Comparison of ENCODE assay signal across 9 mouse cellular contexts in genomic region chr13:48663211-48663987, GRCm38 (mm10). TPM values are rescaled to one million over a fixed set of nuclear protein-coding genes. Genes with fewer than 3 reads are reported as not detected.
DNase-seq lines count a peak whose midpoint lies in the region; ATAC-seq and TF ChIP-seq lines count a peak whose summit lies in the region.
"Had no signal": no experiment of that assay in that cellular context is flagged by ENCODE, and none has a peak within 500 bp of the region (broad histone marks: within the 10 kb centered on the region; RNA-seq: fewer than 3 reads in every experiment).

No protein-coding gene starts in this region.

- no peak for TF ChIP-seq POLR2A in testis, adult 2 months (IDR thresholded peaks at IDR 0.05; ENCODE audit: control insufficient read depth, low read depth, low read length)
- TF ChIP-seq POLR2A in limb, embryonic 14.5 days (IDR thresholded peaks at IDR 0.05; ENCODE audit: borderline replicate concordance, extremely low read depth, insufficient read depth, insufficient read length): no peak

- peaks cover 17% of the 10 kb centered on the region for H3K27me3 ChIP-seq in testis, adult 2 months (ENCODE audit: control insufficient read depth, insufficient read depth, low read length)
- H3K27me3 ChIP-seq in forebrain, embryonic 13.5 days: peaks cover 99% of the 10 kb centered on the region
- peaks cover 97% of the 10 kb centered on the region for H3K27me3 ChIP-seq in limb, embryonic 14.5 days (ENCODE audit: control insufficient read depth, insufficient read depth, low read length)
- no peaks in the 10 kb centered on the region; the same call in 1 of the 2 replicates for H3K27me3 ChIP-seq in stomach, postnatal 0 days (ENCODE audit: control insufficient read depth, insufficient read depth, low read length)

- no peak for DNase-seq in testis, postnatal 10 days (ENCODE audit: low spot score)
- no peak for DNase-seq in limb, embryonic 14.5 days (ENCODE audit: low spot score)
- no peak for DNase-seq in stomach, postnatal 0 days (ENCODE audit: low spot score)
- no peak for DNase-seq in ovary, postnatal 10 days (ENCODE audit: low spot score)
- DNase-seq in adrenal gland, adult 18-20 months (ENCODE audit: low spot score in 2 of 2): no peak

- H3K36me3 ChIP-seq in testis, adult 2 months (ENCODE audit: control insufficient read depth, insufficient read depth, low read length): no peaks in the 10 kb centered on the region
- H3K36me3 ChIP-seq in forebrain, embryonic 13.5 days (ENCODE audit: poor library complexity, severe bottlenecking): no peaks in the 10 kb centered on the region
- no peaks in the 10 kb centered on the region for H3K36me3 ChIP-seq in limb, embryonic 14.5 days (ENCODE audit: control insufficient read depth, insufficient read depth, low read length)
- no peaks in the 10 kb centered on the region; the same call in 1 of the 2 replicates for H3K36me3 ChIP-seq in stomach, postnatal 0 days (ENCODE audit: control insufficient read depth, insufficient read depth, low read length)

- no peak overlapping the region for H3K27ac ChIP-seq in testis, adult 2 months (ENCODE audit: control insufficient read depth, insufficient read depth, low read depth, low read length)
- no peak overlapping the region for H3K27ac ChIP-seq in forebrain, embryonic 13.5 days
- H3K27ac ChIP-seq in limb, embryonic 14.5 days (replicated peaks; ENCODE audit: low read depth, low read length): no peak overlapping the region
- H3K27ac ChIP-seq in stomach, postnatal 0 days (replicated peaks): peak overlapping the region; percentile 94

- H3K9me3 ChIP-seq in forebrain, embryonic 13.5 days (replicated peaks): no peaks in the 10 kb centered on the region
- H3K9me3 ChIP-seq in limb, embryonic 14.5 days (ENCODE audit: control insufficient read depth, low read length): no peaks in the 10 kb centered on the region
- H3K9me3 ChIP-seq in stomach, postnatal 0 days (ENCODE audit: control insufficient read depth, low read length): no peaks in the 10 kb centered on the region

- peaks cover 25% of the 10 kb centered on the region for H3K4me1 ChIP-seq in testis, adult 2 months (ENCODE audit: control insufficient read depth, insufficient read depth, low read length)
- H3K4me1 ChIP-seq in forebrain, embryonic 13.5 days: peaks cover 36% of the 10 kb centered on the region
- peaks cover 22% of the 10 kb centered on the region for H3K4me1 ChIP-seq in limb, embryonic 14.5 days (ENCODE audit: control insufficient read depth, insufficient read depth, low read length)
- no peaks in the 10 kb centered on the region; the same call in 1 of the 2 replicates for H3K4me1 ChIP-seq in stomach, postnatal 0 days (replicated peaks; ENCODE audit: control insufficient read depth, insufficient read depth)

- H3K9ac ChIP-seq in forebrain, embryonic 13.5 days: peak overlapping the region; percentile 53
- peak overlapping the region; percentile 52 for H3K9ac ChIP-seq in limb, embryonic 14.5 days (ENCODE audit: low read depth, low read length, severe bottlenecking)
- H3K9ac ChIP-seq in stomach, postnatal 0 days (ENCODE audit: low read length): peak overlapping the region; percentile 90

- TF ChIP-seq EP300 in stomach, postnatal 0 days (optimal IDR thresholded peaks at IDR 0.05): no peak

- WGBS in forebrain, embryonic 13.5 days: 4% methylated on average over 48 of the region's 54 CpGs
- 6% methylated on average over 41 of the region's 54 CpGs for WGBS in limb, embryonic 14.5 days
- 5% methylated on average over 48 of the region's 54 CpGs for WGBS in stomach, postnatal 0 days

- 0 out of 2 replicates have a peak, but pooled peaks have one; percentile 23 for ATAC-seq in forebrain, embryonic 13.5 days
- no peak for ATAC-seq in limb, embryonic 14.5 days (ENCODE audit: low FRiP score, low read depth)
- no peak for ATAC-seq in stomach, postnatal 0 days (ENCODE audit: low FRiP score, low TSS enrichment)

- H3K4me2 ChIP-seq in forebrain, embryonic 13.5 days: peak overlapping the region; percentile 75
- H3K4me2 ChIP-seq in limb, embryonic 14.5 days (replicated peaks; ENCODE audit: low read depth, low read length, severe bottlenecking): peak overlapping the region; percentile 89
- H3K4me2 ChIP-seq in stomach, postnatal 0 days (replicated peaks; ENCODE audit: low read depth): peak overlapping the region; percentile 67

- peak overlapping the region; percentile 38; the same call in 1 of the 2 replicates for H3K4me3 ChIP-seq in testis, adult 2 months (ENCODE audit: control insufficient read depth, low read depth, low read length)
- H3K4me3 ChIP-seq in forebrain, embryonic 13.5 days: peak overlapping the region; percentile 44
- peak overlapping the region; percentile 52 for H3K4me3 ChIP-seq in limb, embryonic 14.5 days (replicated peaks; ENCODE audit: low read length)
- peak overlapping the region; percentile 74 for H3K4me3 ChIP-seq in stomach, postnatal 0 days (ENCODE audit: low read depth, low read length)

- no peak for TF ChIP-seq CTCF in testis, adult 2 months (IDR thresholded peaks at IDR 0.05; ENCODE audit: control insufficient read depth, insufficient read depth, insufficient replicate concordance, low read depth, low read length)
- TF ChIP-seq CTCF in stomach, postnatal 0 days (IDR thresholded peaks at IDR 0.05; ENCODE audit: low read depth): no peak

RNA-seq across cellular contexts. Expression of gene Barx1, which starts 0.6 kb away (rescaled TPM):
- 0.19 and 0.32 TPM in 2 replicates for polyA plus RNA-seq in testis, adult 2 months (2012; rRNA removed)
- not detected in 2 replicates for polyA plus RNA-seq in forebrain, embryonic 13.5 days (2015; fragmentation: Nextera tagmentation; extraction: Ambion mirVana)
- polyA plus RNA-seq in limb, embryonic 14.5 days (2012; rRNA removed): 10.0 and 11.3 TPM in 2 replicates
- polyA plus RNA-seq in limb, embryonic 14.5 days (2014; fragmentation: Nextera tagmentation; extraction: Ambion mirVana): 5.4 and 8.7 TPM in 2 replicates
- 164 and 201 TPM in 2 replicates for polyA plus RNA-seq in stomach, postnatal 0 days (2015; fragmentation: Nextera tagmentation; extraction: Ambion mirVana)
- total RNA-seq in adrenal gland, adult 18-20 months (2021): not detected
- total RNA-seq: monocyte, adult 5-6 weeks had no signal
- polyA plus RNA-seq: gonadal fat pad, adult 2 months had no signal

RNA-seq across cellular contexts. Expression of gene Ptpdc1, which starts 37.9 kb away (rescaled TPM):
- polyA plus RNA-seq in testis, adult 2 months (2012; rRNA removed): 36.4 and 38.7 TPM in 2 replicates
- 13.0 and 13.4 TPM in 2 replicates for polyA plus RNA-seq in forebrain, embryonic 13.5 days (2015; fragmentation: Nextera tagmentation; extraction: Ambion mirVana)
- 16.3 and 16.7 TPM in 2 replicates for polyA plus RNA-seq in limb, embryonic 14.5 days (2012; rRNA removed)
- polyA plus RNA-seq in limb, embryonic 14.5 days (2014; fragmentation: Nextera tagmentation; extraction: Ambion mirVana): 20.2 and 21.3 TPM in 2 replicates
- polyA plus RNA-seq in stomach, postnatal 0 days (2015; fragmentation: Nextera tagmentation; extraction: Ambion mirVana): 3.1 and 3.2 TPM in 2 replicates
- total RNA-seq in adrenal gland, adult 18-20 months (2021): 1 to 10 TPM; 5.0 to 6.3 TPM

Comparison
In these comparisons a context has a peak if more than half of its experiments do, and no peak if none do; other contexts are left out.
1. RNA of gene Barx1, which starts 0.6 kb away (polyA plus RNA-seq): 164 to 201 TPM in stomach, postnatal 0 days; 5.4 to 11.3 TPM in limb, embryonic 14.5 days, 0.19 to 0.32 TPM in testis, adult 2 months and not detected in forebrain, embryonic 13.5 days; every median in the first group is over 10 times any median in the second.
2. Peak in every context shown above with its lines, with median percentiles within 50 percentile points of each other: H3K4me3 ChIP-seq, H3K4me2 ChIP-seq and H3K9ac ChIP-seq.